Mouse (Mus musculus): ENCODE measurements around the gene Opa1.

The Opa1 gene

DNA sequence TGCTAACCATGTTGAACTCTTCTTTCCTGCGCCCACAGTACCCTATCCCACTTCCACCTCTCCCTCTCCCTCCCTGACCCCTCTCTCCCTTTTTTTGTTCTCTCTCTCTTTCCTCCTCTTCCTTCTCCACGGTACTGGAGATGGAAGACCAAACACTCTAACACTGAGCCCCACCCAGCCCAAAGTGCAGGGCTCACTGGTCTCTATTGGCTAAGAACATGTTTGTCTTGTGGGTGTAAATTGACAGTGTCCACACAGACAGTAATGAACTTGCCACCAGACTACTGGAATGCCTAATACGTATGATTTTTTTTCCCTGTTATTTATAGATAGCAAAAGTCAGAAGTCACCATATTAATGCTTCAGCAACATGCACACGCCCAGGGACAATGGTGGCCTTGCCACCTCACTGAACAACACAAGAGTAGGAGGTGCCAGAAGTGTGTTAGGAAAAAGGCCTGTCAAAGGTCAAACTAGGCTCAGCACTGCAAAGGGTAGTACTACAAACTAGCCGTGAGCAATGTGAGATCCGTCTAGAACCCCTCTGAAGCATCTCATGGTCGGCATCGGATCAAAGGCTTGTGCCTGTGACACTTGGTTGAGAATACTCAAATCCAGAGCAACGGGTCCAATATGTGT is 77.2 kb downstream of the Opa1 start:
- no peak for DNase-seq (ENCODE audit: low read depth, low spot score)

DNA sequence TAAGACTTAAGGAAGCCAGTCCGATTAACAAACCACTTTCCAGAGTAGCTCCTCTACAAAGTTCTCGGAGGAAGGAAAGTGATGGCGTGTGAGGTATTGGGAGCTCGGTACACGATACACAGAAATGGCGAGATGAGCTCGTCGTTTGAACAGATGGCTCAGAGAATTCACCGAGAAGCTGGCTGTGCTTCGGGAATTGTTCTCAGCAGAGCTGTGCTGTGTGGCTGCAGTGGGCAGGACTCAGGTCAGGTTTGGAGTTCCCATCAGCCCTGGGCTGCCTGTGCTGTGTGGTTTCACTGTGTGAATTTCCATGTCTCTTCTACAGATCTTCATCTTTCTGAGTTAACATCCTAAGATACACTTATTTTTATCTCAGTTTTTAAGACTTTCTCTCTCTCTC is 77.8 kb downstream of the Opa1 start:
- DNase-seq (ENCODE audit: low read depth, low spot score): no peak

DNA sequence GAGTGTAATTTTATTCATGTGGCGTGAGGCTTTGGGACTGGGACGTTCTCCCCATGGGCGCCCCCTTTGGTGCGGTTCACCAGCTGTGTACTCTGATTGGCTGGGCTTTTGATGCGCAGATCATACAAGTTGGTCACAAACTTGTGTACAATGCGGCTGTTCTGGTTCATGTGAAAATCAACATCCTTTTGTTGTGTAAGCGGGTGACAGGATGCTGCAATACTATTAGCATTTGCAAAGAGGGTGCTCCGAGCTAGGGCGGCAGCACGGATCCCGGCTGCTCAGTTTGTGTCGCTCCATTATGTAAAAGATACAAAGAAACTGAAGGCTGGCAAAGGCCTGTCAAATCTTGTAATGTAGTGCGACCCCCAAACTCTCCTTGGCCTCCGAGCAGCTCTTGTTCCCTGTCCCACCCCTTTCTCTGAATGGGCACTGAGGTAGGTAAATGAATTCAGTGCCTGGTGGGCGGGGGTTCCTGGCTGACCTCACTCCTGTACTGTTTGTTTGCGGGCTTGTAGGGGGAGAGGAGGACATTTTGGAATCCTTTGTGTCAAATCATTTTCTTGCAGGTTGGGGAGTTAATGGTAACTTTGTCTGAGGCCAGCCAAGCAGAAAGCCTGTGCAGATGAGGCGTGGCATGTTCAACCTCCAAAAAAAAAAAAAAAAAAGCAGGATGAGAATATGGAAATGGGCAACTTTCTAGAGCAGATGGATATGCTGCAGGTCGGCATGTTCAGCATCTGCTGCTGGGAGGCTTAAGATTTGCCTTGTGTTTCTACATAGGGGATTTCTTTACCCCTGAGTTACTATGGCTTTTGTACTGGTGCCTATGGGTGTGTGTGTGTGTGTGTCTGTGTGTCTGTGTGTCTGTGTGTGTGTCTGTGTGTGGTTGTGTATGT is 78.8 kb downstream of the Opa1 start:
- peak; percentile 41 for DNase-seq (ENCODE audit: low read depth, low spot score)

DNA sequence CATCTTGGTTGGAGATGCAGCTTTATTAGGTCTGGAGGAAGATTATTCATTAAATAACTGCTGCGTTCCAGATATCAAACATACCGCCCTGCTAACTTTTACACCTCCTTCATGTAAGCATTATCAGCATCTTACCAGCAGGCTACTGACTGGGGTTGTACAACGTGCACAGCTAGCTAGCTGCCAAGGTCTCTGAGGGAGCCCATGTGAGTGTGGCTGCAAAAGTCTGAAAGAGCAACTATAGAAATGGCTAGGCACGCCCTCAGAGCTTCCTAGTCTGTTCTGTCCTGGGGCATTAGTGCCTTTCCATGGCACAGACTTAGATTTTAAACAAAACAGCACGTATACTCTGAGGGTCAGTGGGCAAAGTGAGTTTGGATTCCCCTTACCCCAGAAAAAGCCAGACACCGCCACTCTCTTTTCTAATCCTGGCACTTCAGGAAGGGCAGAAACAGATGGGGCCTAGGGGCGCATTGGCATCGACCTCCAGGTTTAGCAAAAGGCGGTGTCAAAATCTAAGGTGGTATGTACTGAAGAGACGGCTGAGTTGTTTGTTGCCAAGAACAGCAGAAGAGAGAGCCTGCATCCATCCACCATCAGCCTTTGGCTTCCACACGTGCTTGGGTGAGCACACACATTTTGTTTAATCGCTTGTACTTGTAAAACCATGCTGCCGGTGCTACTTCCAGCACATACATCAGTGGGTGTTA is 80.1 kb downstream of the Opa1 start:
- no peak for DNase-seq (ENCODE audit: low read depth, low spot score)

DNA sequence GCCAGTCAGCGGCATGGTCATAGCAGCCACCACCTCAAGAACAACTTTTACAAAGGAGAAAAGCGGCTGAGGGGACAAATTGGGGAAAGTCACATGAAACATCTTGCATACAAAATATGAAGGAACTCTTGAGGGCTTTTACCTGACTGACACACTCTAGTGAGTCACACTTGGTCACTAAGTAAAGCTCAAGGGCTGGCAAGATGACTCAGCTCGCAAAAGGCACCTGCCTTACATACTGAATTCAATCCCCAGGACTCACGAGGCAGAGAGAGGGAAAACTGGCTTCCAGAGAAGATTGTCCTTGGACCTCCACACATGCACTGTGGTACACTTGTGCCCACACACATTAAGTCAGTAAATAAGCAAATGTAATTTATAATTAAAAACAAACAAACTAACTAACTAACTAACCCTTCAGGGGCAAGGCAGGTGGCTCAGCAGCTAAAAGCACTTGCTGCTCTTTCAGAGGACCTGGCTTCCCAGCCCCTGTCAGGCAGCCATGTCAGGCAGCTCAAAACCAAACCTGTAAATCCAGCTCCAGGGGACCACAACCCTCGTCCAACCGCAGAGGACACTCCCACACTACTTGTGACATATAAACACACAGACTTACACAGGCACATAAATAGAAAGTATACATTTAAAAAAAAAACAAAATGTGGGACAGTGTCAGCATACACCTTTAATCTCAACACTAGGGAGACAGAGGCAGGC is 84.1 kb downstream of the Opa1 start:
- DNase-seq (ENCODE audit: low read depth, low spot score): no peak

DNA sequence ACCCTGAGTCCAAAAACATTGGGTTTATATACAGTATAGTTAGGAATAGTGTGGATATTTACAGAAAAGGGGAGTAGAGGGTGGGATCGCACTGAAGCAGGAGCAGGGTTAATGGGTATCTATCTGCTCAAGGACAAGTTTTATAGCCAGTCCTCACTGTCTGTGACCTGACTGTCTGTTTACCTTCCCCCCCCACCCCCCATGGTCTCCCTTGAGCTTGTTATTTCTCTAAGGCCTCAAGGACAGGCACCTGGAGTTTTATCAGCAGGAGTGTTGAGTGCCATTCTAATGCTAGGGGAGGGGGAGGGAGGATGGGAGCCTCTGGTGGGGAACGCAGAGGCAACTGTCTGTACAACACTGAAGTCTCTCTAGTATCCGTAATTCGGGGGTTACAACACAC is 85.3 kb downstream of the Opa1 start:
- no peak for DNase-seq (ENCODE audit: low read depth, low spot score)

DNA sequence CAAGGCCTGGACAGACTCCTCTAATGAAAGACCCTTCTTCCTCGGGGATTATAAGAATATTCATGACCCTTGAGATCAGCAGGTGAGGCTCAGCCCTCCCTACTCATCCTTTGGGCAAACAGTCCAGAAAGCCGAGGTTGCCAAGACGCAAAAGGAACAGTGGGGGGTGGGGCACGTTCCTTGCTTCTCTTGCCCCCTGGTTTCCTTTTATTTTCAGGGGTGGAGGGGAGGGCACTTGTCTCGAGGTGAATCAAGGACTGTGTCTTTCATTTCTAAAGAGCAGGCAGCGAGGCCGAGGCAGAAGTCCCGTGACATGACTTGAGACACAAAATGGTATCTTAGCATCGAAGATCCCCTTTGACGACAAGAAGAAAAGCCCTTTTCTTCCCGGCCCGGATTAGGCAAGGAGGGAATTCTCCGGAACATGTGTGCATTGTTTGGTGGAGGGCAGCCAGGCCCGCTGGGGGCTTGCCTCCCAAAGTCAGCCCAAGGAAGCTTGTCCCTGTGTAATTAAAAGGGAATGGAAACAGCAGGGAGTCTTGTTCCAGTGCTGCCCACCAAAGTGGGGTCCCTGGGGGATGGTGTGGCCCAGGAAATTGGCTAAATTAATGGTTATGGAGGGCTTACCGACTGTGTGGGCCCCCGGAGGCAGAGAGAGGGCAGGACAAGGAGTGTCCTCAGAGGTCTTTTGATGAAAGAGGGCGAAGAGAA is 88.0 kb downstream of the Opa1 start:
- peak; percentile 38 for DNase-seq (ENCODE audit: low read depth, low spot score)

DNA sequence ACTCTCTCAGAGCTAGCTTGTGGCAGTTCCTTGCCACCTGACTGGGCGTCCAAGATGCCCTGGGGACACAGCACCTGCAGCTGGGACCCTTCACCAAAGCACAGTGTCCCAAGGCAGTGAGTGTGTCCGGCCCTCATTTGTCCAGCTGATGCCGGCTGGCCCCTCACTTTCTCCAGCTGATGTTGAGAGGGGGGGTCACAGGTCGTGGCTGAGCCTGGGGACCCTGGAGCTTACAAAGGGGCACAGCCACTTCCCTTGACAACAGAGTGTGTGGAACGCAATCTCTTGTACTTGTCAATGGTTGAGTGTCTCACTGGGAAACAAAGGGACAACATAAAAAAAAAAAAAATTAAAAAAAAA is 88.5 kb downstream of the Opa1 start:
- no peak for DNase-seq (ENCODE audit: low read depth, low spot score)

DNA sequence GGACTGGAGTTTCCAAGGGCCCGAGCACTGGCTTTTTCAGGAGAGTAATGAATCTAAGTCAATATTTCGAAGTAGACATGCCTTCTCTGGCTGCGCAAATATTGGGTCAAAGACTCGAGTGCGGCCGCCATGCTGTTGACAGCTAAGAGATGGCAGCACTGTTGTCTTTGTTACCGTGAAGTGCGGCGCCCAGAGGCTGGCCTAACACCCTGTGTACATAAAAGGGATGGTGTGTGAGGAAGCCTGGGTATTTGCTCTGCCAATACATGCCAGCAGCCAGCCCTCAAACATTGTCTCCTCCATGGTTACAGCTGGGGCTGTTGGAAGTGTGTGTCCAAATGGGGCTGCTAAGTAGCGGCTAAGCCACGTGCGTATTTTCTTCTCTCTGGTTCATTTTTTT is 89.3 kb downstream of the Opa1 start:
- DNase-seq (ENCODE audit: low read depth, low spot score): no peak

DNA sequence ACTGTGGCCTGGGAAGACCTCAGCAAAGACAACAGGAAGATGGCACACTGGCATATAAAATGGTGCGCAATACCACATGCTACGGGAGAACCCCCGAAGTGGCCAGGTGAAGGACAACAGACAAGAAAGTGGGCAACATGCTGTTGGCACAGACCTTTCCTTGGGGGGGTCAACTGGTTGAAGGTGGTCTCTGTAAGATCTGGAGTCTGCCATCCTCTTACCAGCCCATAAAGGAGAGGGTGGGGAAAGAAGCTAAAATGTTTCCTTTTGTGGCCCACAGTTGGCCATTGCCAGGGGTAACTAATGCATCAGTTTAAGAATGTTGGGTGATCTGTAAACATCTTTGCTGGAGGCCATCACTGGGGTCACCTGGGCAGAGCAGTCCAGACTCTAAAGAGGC is 91.7 kb downstream of the Opa1 start:
- DNase-seq (ENCODE audit: low read depth, low spot score): no peak

DNA sequence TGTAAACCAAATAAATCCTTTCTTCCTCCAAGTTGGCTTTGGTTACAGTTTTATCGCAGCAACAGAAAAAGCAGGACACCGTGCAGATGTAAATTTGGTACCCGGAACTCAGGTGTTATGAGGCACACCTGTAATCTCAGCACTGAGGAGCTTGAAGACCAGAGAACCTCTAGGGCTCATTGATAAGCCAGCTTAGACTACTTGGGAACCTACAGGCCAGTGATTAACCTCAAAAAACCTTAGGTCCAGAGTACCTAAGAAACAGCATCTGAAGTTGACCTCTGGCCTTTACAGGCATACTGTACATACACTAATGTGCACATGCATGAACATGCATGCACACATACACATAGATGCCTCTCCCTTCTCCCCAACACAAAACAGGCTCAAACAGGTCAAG is 94.1 kb downstream of the Opa1 start:
- no peak for DNase-seq (ENCODE audit: low read depth, low spot score)

DNA sequence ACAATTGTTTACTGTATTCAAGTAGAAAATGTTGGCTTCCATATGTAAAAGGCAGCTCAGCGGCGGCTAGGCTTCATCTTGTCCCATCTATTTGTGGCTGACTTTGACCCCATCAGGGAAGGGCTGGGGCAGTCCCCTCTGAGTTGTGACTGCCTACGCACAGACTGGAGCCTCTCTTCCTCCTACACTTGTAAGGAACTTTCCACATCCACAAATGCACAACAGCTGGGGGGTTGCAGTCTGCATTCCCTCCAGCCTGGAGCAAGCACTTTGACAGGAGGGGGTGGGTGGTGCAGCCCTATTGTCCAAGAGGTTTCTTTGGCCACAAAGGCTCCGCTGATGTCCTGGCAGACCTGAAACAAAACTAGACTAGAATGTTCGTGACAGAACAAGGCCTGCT is 100.5 kb downstream of the Opa1 start:
- DNase-seq (ENCODE audit: low read depth, low spot score): no peak

DNA sequence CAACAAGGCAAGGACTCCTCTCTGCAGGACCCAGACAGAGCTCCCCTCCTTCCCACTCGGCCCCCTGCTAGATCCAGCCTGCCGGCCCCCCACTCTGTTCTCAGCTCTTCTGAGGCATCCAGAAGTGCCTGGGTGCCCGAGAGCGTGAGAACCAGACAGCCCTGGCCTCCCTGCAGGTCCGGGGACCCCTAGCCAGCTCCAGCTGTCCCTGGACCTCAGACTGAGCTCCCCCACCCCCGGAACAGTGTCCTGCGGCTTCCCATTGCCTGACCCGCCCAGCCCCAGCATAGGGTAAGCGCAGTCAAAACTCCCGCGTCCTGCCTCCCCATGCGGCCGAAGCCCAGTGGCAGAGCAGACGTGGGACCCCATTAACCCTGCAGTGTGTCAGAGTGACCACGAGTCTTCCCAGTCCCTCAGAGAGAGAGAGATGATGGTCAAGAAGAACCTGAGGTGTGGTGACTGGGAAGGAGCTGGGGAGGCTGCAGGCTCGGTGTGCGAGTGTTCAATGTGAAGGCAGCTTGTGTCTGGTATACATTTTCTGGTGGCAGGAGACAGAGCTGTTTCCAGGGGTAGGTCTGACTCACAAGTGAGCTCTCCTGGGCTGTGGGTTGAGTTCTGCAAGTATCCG is 101.5 kb downstream of the Opa1 start:
- DNase-seq (ENCODE audit: low read depth, low spot score): no peak

DNA sequence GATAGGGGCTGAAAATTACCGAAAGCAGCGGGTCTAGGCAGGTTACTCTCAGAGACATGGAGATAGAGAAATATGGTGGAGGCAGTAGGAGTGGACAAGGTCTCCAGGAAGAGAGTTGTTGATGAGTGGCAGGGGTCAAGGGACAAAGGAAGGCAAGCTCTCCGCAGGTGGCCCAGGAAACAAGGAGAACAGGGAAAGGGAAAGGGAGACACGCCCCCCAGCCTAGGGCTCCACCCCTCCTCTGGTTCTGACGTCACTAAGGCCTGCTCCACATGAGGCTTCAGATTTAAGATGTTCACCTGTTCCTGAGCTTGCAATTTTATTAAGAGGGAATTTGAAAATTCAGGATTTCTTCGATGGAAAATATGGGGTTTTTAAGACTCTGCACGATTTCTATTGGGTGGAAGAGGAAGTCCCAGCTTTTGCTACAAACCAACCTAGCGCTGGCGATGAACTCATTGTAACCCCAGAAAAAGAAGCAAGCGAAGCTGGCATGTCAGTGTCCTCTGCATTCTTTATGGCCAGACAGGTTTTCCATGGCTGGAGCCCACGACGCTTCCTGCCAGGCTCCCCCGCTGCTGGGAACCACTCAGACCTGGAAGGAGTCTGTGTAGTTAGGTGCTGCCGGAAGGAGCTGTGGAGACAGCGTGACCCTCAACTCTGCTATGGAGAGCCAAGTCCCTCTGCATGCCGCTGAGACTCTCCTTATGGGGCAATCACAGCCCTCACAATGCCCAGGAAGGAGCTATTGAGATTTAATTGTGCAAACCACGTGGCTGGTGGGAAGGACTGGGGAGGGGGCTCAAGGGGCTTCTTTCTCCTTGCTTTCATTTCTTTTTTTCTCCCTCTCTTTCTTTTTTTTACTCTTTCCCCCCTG is 103.7 kb downstream of the Opa1 start:
- DNase-seq (ENCODE audit: low read depth, low spot score): no peak

DNA sequence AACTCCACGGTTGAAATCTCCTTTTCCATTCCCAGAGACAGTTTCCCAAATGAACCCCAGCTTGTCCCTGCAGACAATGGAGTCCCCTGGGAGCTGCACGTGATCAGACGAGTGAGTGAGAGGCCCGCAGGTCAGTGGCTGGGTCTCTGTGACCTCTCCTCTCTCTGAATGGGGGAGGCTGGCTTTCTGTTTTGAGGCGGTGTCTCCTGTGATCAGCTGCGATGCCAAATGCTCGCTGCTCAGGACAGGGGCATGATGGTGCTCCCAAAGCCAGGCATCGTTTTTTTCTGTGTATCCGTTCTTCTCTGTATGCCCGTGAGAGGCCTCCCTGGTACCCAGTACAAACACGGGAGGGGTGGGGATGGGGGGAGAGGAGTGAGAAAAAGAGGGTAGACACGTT is 104.4 kb downstream of the Opa1 start:
- DNase-seq (ENCODE audit: low read depth, low spot score): no peak

DNA sequence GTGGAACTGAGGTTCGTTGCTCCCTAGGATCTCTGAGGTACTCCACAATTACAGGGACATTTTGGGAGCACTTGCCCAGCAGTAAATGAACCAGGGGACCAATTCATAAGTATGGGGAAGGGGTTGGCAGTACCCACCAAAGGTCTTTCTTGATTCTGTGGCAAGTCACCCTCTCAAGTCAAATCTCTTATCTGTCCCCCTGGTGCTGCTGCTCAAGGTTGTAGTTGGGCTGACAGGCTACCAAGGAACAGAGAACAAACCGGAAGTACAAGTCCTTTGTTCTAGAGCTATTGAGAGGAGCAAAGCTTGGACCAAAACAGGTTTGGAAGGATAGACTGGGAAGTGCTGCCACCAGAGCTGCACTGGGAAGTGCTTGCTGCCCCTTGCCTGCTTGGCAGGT is 105.0 kb downstream of the Opa1 start:
- no peak for DNase-seq (ENCODE audit: low read depth, low spot score)

DNA sequence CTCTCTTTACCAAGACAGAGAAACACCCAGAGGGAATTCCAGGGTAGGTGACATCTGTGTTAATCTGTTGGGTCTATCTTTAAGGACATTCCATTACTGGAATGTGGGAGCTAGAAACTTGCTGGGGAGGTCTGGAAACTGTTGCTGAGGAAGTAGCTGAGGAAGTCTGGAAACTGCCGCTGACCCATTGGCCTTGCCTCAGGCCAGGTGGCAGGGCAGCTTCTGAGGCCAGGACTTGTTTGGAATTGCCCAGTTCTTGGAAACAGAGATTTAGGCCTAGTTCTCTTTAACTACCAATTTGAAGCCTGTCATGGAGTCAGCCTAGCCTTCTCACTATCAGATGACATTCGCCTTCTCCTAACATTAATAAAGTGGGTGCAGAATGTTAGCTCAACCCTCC is 105.5 kb downstream of the Opa1 start:
- no peak for DNase-seq (ENCODE audit: low read depth, low spot score)

DNA sequence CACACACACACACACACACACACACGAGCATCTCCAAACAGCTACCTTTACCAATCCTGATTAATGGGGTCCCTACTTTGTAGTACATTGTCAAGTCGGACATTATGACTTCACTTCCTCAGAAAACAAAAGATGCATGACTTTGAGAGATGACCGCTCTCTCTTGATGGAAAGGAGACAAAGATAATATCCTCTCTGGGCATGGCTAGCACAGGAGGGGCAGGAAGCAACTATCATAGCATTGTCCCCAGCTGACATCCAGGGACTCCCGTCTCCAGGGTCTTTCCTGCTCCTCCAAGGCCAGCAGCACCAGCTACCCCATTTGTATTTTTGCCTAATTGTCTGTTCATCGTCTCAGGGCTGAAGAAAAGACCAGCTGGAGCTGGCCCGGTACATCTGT is 107.0 kb downstream of the Opa1 start:
- no peak for DNase-seq (ENCODE audit: low read depth, low spot score)

DNA sequence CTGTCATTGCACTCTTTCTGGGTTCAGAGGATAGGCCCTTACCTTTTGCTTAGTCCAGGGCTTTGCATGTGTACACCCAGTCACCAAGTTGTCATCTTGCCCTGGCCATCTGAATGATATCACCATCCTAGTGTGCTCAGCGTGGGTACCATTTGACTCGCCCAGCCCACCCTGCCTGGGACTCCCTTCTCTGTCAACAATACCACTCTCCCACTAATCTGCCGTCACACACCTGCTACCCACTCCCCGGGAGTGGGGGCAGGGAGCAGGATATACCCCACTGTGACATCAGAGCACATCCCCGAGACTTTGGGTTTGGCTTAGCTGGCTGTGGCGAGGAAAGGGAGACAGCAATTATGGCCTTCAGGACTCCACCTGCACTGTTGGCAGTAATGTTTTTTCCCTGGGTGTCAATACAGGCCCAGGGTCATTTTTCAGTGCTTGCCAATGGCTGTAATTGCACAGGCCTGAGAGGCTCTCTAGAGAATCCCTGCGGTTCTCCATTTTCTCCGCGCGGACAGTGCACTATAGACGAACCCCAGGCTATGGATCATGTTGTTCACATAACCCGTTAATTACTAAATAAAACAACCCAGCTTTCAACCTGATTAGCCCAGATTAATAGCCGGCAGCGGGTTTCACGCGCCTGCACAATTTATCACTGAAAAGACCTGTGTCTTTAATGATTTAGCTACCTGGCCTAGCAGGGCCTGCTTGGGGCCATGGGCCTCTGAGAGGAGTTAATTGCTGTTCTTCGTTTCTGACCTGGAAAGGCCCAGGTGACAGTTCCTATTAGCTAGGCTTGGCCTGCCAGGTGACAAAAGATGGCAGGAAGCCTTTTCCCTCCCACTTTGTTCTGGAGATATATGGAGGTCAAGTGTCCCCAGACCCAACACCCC is 109.1 kb downstream of the Opa1 start:
- DNase-seq (ENCODE audit: low read depth, low spot score): no peak

All from forelimb bud, embryonic 11.5 days (tissue).